ENCODE assay signal across 8 mouse cellular contexts in the genomic region with DNA sequence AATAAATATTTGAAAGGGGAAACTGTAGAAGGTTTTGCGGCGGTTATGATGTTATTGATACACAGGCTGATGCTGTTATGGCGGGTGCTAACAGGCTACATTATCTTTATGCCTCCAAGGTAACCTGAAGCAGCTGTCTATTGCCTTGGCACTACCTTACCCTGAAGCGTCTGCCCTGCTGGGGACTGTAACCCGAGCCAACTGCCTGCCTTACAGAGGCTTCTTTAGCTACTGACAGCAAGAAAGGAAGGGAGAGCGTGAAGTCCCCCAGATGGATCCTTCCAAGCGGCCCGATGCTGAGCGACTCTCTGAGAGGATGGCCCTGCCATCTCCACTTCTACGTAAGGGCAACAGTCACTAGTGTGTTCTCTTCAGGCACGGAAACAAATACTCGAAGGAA. TPM values are rescaled to one million over a fixed set of nuclear protein-coding genes. Genes with fewer than 3 reads are reported as not detected.
A peak's percentile ranks its signal among the peaks of the same experiment; 100 is the strongest.
DNase-seq lines count a peak whose midpoint lies in the region; ATAC-seq and TF ChIP-seq lines count a peak whose summit lies in the region.

Gene Fam107b, plus strand, starts transcription at position 303 of the 400 bp plus-strand sequence.

- no peaks in the 10 kb centered on the region for H3K36me3 ChIP-seq in kidney, embryonic 15.5 days
- H3K36me3 ChIP-seq in forebrain, embryonic 15.5 days, result no peaks in the 10 kb centered on the region
- no peaks in the 10 kb centered on the region for H3K36me3 ChIP-seq in limb, embryonic 14.5 days (ENCODE audit: control insufficient read depth, insufficient read depth, low read length)
- H3K36me3 ChIP-seq in stomach, embryonic 15.5 days, result no peaks in the 10 kb centered on the region

- no peak for DNase-seq in kidney, postnatal 14 days
- no peak for DNase-seq in adrenal gland, postnatal 10 days
- no peak for DNase-seq in limb, embryonic 14.5 days (ENCODE audit: low spot score)
- DNase-seq in right cerebral cortex, postnatal 36 days (ENCODE audit: low spot score in 2 of 2), result no peak
- DNase-seq in gastrocnemius, adult 18-20 months (ENCODE audit: low spot score), result no peak

- H3K4me1 ChIP-seq in kidney, embryonic 15.5 days, result peaks cover 5% of the 10 kb centered on the region; the same call in 1 of the 2 replicates
- H3K4me1 ChIP-seq in forebrain, embryonic 15.5 days, result no peaks in the 10 kb centered on the region
- no peaks in the 10 kb centered on the region for H3K4me1 ChIP-seq in limb, embryonic 14.5 days (ENCODE audit: control insufficient read depth, insufficient read depth, low read length)
- no peaks in the 10 kb centered on the region for H3K4me1 ChIP-seq in stomach, embryonic 15.5 days

- WGBS in kidney, embryonic 15.5 days, result 55% methylated on average over 12 of the region's 12 CpGs
- WGBS in forebrain, embryonic 15.5 days, result 69% methylated on average over 12 of the region's 12 CpGs
- 56% methylated on average over 12 of the region's 12 CpGs for WGBS in limb, embryonic 14.5 days
- WGBS in stomach, embryonic 15.5 days, result 74% methylated on average over 12 of the region's 12 CpGs

- H3K27ac ChIP-seq in kidney, embryonic 15.5 days, result peak within 1 kb of the TSS; percentile 14; the same call in 1 of the 2 replicates
- H3K27ac ChIP-seq in forebrain, embryonic 15.5 days (replicated peaks), result no peak within 1 kb of the TSS
- no peak within 1 kb of the TSS for H3K27ac ChIP-seq in limb, embryonic 14.5 days (replicated peaks; ENCODE audit: low read depth, low read length)
- H3K27ac ChIP-seq in stomach, embryonic 15.5 days, result no peak within 1 kb of the TSS

- no peak within 1 kb of the TSS for H3K9ac ChIP-seq in kidney, embryonic 15.5 days
- H3K9ac ChIP-seq in forebrain, embryonic 15.5 days (replicated peaks), result no peak within 1 kb of the TSS
- H3K9ac ChIP-seq in limb, embryonic 14.5 days (ENCODE audit: low read depth, low read length, severe bottlenecking), result no peak within 1 kb of the TSS
- H3K9ac ChIP-seq in stomach, embryonic 15.5 days, result no peak within 1 kb of the TSS

- H3K4me3 ChIP-seq in kidney, embryonic 15.5 days (replicated peaks), result no peak within 1 kb of the TSS
- no peak within 1 kb of the TSS for H3K4me3 ChIP-seq in forebrain, embryonic 15.5 days
- no peak within 1 kb of the TSS for H3K4me3 ChIP-seq in limb, embryonic 14.5 days (replicated peaks; ENCODE audit: low read length)
- H3K4me3 ChIP-seq in stomach, embryonic 15.5 days (replicated peaks), result no peak within 1 kb of the TSS

- no peak for TF ChIP-seq POLR2A in limb, embryonic 14.5 days (IDR thresholded peaks at IDR 0.05; ENCODE audit: borderline replicate concordance, extremely low read depth, insufficient read depth, insufficient read length)

- no peak within 1 kb of the TSS for H3K4me2 ChIP-seq in kidney, embryonic 15.5 days
- no peak within 1 kb of the TSS for H3K4me2 ChIP-seq in forebrain, embryonic 15.5 days (replicated peaks)
- no peak within 1 kb of the TSS for H3K4me2 ChIP-seq in limb, embryonic 14.5 days (replicated peaks; ENCODE audit: low read depth, low read length, severe bottlenecking)
- no peak within 1 kb of the TSS for H3K4me2 ChIP-seq in stomach, embryonic 15.5 days

- H3K27me3 ChIP-seq in kidney, embryonic 15.5 days, result no peaks in the 10 kb centered on the region
- H3K27me3 ChIP-seq in forebrain, embryonic 15.5 days, result no peaks in the 10 kb centered on the region
- H3K27me3 ChIP-seq in limb, embryonic 14.5 days (ENCODE audit: control insufficient read depth, insufficient read depth, low read length), result no peaks in the 10 kb centered on the region
- no peaks in the 10 kb centered on the region for H3K27me3 ChIP-seq in stomach, embryonic 15.5 days (replicated peaks)

- no peaks in the 10 kb centered on the region for H3K9me3 ChIP-seq in kidney, embryonic 15.5 days (replicated peaks)
- H3K9me3 ChIP-seq in forebrain, embryonic 15.5 days, result no peaks in the 10 kb centered on the region
- H3K9me3 ChIP-seq in limb, embryonic 14.5 days (ENCODE audit: control insufficient read depth, low read length), result no peaks in the 10 kb centered on the region
- no peaks in the 10 kb centered on the region for H3K9me3 ChIP-seq in stomach, embryonic 15.5 days

- no peak for ATAC-seq in kidney, embryonic 15.5 days (replicated peaks; ENCODE audit: low FRiP score)
- ATAC-seq in forebrain, embryonic 15.5 days (replicated peaks), result no peak
- ATAC-seq in limb, embryonic 14.5 days (ENCODE audit: low FRiP score, low read depth), result no peak
- no peak for ATAC-seq in stomach, embryonic 15.5 days (ENCODE audit: insufficient read depth, low FRiP score, low read depth)

RNA-seq across cellular contexts. Expression of gene Fam107b, which starts in this region (rescaled TPM):
- 58.7 and 59.9 TPM in 2 replicates for polyA plus RNA-seq in kidney, embryonic 15.5 days (2015; fragmentation: Nextera tagmentation; extraction: Ambion mirVana)
- 10 to 100 TPM; 22.9 to 36.9 TPM for total RNA-seq in adrenal gland, postnatal 10 days (2021)
- polyA plus RNA-seq in forebrain, embryonic 15.5 days (2015; fragmentation: Nextera tagmentation; extraction: Ambion mirVana), result 58.9 and 60.4 TPM in 2 replicates
- polyA plus RNA-seq in limb, embryonic 14.5 days (2012; rRNA removed), result 25.7 and 26.1 TPM in 2 replicates
- 43.6 and 49.1 TPM in 2 replicates for polyA plus RNA-seq in limb, embryonic 14.5 days (2014; fragmentation: Nextera tagmentation; extraction: Ambion mirVana)
- 36.4 and 38.3 TPM in 2 replicates for polyA plus RNA-seq in stomach, embryonic 15.5 days (2015; fragmentation: Nextera tagmentation; extraction: Ambion mirVana)
- 1 to 10 TPM; 1.6 to 2.7 TPM for total RNA-seq in gastrocnemius, adult 18-20 months (2021)

Comparison
In these comparisons a context has a peak if more than half of its experiments do, and no peak if none do; other contexts are left out.
1. RNA of gene Fam107b (total RNA-seq): 22.9 to 36.9 TPM in adrenal gland, postnatal 10 days; 1.6 to 2.7 TPM in gastrocnemius, adult 18-20 months; every median in the first group is over 4 times any median in the second.